Mouse (Mus musculus): Measurements from ENCODE around the gene Tanc1. TPM values are rescaled to one million over a fixed set of nuclear protein-coding genes. Genes with fewer than 3 reads are reported as not detected.

The Tanc1 gene
- polyA plus RNA-seq, 1 experiment: 0.01 TPM

DNA sequence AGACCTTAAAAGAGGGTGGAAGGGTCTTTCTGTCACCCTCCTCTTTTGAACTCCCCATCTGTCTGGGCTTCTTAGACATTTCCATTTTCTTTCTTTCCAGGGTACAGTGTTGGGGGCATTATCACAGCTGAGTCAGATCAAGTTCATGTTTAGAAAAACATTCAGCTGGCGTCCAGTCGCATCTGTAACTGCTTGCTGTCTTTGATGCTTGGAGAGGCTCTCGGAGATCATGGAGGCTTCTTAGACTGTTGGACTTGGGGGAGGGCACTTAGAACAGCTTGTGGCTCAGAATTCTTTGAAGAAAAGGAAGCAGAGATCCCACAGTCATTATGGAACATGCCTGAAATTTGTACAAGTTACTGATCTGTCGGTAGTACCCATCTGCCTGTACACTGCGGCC, 121.6 kb downstream of the Tanc1 start:
- H3K4me3 ChIP-seq (replicated peaks): no peak overlapping the region
- TF ChIP-seq TAL1 (IDR thresholded peaks at IDR 0.05; ENCODE audit: low read length): no peak
- no peak for TF ChIP-seq GATA1 (IDR thresholded peaks at IDR 0.05; ENCODE audit: low read length)
- H3K4me1 ChIP-seq (ENCODE audit: control insufficient read depth): no peaks in the 10 kb centered on the region
- H3K9me3 ChIP-seq (ENCODE audit: control insufficient read depth, low read length): no peaks in the 10 kb centered on the region
- no peaks in the 10 kb centered on the region for H3K27me3 ChIP-seq (ENCODE audit: control insufficient read depth)
- no peaks in the 10 kb centered on the region for H3K36me3 ChIP-seq (ENCODE audit: control insufficient read depth)

DNA sequence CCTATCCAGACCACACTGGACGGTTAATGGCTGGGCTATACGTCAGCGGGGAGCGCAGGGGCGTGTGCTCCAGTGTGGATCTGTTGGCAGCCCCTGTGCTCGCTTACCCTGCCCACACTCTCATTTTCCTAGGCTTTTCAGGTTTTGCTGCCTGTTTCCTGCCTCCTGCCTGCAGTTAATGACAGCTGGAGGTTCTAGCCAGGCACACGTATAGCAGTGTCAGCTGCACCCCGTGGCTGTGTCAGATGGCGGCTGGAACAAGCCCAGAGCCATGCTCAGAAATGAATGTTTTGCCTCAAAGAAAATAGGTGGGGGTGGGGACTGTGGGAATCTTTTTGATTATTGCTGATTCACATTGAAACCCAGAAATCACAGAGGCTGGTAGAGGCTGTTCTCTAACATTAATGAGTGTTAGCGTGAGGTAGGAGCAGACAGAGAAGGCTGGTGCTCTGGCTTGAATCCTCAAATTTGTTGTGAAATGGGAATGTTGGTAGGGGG, 124.6 kb downstream of the Tanc1 start:
- Histone ChIP-seq H3K4me3 (replicated peaks) (no peak overlapping the region), H3K27me3 (ENCODE audit: control insufficient read depth) (no peaks in the 10 kb centered on the region), H3K9me3 (ENCODE audit: control insufficient read depth, low read length) (no peaks in the 10 kb centered on the region), H3K4me1 (ENCODE audit: control insufficient read depth) (no peaks in the 10 kb centered on the region), H3K36me3 (ENCODE audit: control insufficient read depth) (no peaks in the 10 kb centered on the region)
- TF ChIP-seq GATA1 (IDR thresholded peaks at IDR 0.05; ENCODE audit: low read length) (no peak), TAL1 (IDR thresholded peaks at IDR 0.05; ENCODE audit: low read length) (no peak)

DNA sequence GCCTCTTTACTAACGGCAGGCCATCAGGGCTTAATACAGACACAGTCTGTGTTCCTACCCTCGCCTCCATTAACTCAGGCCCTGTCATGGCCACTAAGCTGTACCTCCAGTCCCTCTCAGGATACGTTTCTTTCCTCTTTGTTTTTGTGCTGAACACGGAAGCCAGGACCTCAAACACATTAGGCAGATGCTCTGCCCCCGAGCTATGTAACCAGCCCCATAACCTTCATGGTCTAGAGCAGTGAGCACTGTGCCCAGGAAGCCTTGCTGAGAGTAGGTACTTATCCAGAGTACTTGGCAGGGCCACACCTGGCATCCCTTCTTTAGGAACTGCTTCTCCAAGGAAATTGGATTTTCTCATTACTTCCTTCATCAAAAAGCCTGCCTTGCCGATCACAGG, 125.5 kb downstream of the Tanc1 start:
- TF ChIP-seq TAL1 (IDR thresholded peaks at IDR 0.05; ENCODE audit: low read length) (no peak), GATA1 (IDR thresholded peaks at IDR 0.05; ENCODE audit: low read length) (no peak)
- Histone ChIP-seq H3K4me1 (ENCODE audit: control insufficient read depth) (no peaks in the 10 kb centered on the region), H3K9me3 (ENCODE audit: control insufficient read depth, low read length) (no peaks in the 10 kb centered on the region)

DNA sequence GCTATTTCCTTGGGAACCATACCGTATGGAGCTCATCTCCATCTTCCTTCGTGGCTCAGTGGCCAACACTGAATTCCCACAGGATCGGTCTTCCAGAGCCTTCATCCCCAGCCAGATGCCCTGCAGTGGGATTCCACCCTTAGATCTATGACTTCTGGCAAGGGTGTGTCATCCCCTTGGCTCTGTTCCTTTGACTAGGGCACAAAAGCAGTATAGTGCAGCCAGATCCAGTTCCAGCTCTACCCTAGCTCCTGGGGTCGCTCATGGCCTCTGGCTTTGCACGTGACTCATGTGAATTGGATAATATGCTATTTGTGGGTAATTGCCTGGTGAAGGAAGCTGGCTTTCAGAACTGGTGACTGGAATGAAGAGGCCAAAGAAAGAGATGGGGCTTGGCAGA, 126.5 kb downstream of the Tanc1 start:
- H3K4me1 ChIP-seq (ENCODE audit: control insufficient read depth): no peaks in the 10 kb centered on the region
- TF ChIP-seq TAL1 (IDR thresholded peaks at IDR 0.05; ENCODE audit: low read length): no peak
- TF ChIP-seq GATA1 (IDR thresholded peaks at IDR 0.05; ENCODE audit: low read length): no peak
- H3K36me3 ChIP-seq (ENCODE audit: control insufficient read depth): no peaks in the 10 kb centered on the region
- H3K4me3 ChIP-seq (replicated peaks): no peak overlapping the region
- H3K27me3 ChIP-seq (ENCODE audit: control insufficient read depth): no peaks in the 10 kb centered on the region
- H3K9me3 ChIP-seq (ENCODE audit: control insufficient read depth, low read length): no peaks in the 10 kb centered on the region

More for the DNA sequence above, 125.5 kb downstream of the Tanc1 start:
- Histone ChIP-seq H3K36me3 (ENCODE audit: control insufficient read depth) (no peaks in the 10 kb centered on the region), H3K27me3 (ENCODE audit: control insufficient read depth) (no peaks in the 10 kb centered on the region), H3K4me3 (replicated peaks) (no peak overlapping the region)

DNA sequence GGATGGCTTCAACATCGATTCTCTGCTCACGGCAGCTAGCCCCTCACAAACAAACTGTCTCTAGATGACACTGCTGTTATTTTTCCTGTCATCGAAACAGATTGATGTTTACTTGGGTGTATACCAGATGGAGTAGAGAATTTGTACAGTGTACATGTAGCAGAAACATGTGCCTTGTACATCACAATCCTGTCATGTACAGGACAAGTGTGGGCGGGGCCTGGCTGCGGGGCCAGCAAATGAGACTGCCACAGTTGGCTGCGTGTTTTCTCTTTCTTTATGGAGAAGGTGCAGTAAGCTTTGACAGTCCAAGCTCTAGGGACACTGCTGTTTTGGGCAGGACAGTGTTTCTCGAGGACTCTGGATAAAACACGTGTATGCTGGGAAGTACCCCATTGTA, 127.2 kb downstream of the Tanc1 start:
- no peaks in the 10 kb centered on the region for H3K27me3 ChIP-seq (ENCODE audit: control insufficient read depth)
- no peak overlapping the region for H3K4me3 ChIP-seq (replicated peaks)
- no peaks in the 10 kb centered on the region for H3K4me1 ChIP-seq (ENCODE audit: control insufficient read depth)
- no peak for TF ChIP-seq GATA1 (IDR thresholded peaks at IDR 0.05; ENCODE audit: low read length)
- no peak for TF ChIP-seq TAL1 (IDR thresholded peaks at IDR 0.05; ENCODE audit: low read length)
- H3K9me3 ChIP-seq (ENCODE audit: control insufficient read depth, low read length): no peaks in the 10 kb centered on the region
- no peaks in the 10 kb centered on the region for H3K36me3 ChIP-seq (ENCODE audit: control insufficient read depth)

DNA sequence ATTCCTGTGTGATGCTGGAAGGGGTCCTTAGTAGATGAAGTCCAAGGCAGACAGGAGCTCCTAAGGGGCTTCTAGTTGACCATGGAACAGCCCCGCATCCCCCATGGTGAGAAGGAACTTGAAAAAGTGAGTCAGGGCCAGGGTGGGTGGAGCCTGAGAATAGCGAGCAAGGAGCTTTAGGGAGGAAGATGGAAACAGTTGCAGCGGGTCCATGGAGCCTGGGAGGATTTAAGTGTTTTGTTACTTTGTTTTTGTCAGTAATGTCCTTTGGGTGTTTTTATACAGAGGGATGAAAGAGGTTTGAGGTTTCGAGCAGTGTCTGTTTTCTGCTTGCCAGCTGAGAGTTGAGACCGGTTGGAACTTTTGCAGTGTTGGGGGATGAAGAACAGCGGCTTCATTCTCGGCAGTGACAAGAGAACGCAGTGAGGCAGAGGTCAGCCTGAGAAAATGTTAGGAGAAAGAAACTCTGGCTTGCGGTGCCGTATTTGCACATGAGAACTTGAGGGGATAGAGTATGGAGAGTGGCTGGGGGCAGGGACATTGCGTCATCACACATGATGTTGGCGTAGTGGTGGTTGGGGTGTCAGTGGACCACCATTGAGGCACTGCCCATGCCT, 130.8 kb downstream of the Tanc1 start:
- H3K36me3 ChIP-seq (ENCODE audit: control insufficient read depth): no peaks in the 10 kb centered on the region
- no peaks in the 10 kb centered on the region for H3K9me3 ChIP-seq (ENCODE audit: control insufficient read depth, low read length)
- TF ChIP-seq TAL1 (IDR thresholded peaks at IDR 0.05; ENCODE audit: low read length): no peak
- TF ChIP-seq GATA1 (IDR thresholded peaks at IDR 0.05; ENCODE audit: low read length): no peak
- H3K27me3 ChIP-seq (ENCODE audit: control insufficient read depth): no peaks in the 10 kb centered on the region
- H3K4me1 ChIP-seq (ENCODE audit: control insufficient read depth): no peaks in the 10 kb centered on the region; the same call in 1 of the 2 replicates
- no peak overlapping the region for H3K4me3 ChIP-seq (replicated peaks)

DNA sequence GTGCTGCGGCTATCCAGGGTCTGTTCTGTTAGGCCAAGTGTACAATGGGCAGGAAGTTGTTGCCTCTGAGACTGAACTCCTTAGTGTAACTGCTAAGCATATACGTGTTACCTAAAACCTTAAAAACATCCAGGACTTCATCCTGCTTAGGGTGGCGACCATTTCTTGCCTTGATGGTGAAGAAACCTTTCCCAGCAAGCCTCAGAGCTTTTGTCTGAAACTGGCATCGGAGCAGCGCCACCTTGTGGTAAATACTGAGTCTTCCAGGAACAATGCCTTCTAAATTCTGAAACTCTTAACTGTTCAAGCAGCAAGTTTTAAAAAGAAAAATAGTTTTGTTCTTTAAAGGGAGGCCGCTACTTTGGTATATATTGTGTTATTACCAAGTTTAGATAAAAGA, 133.6 kb downstream of the Tanc1 start:
- peaks cover 2% of the 10 kb centered on the region; the same call in 1 of the 2 replicates for H3K4me1 ChIP-seq (ENCODE audit: control insufficient read depth)
- TF ChIP-seq TAL1 (IDR thresholded peaks at IDR 0.05; ENCODE audit: low read length) (no peak), GATA1 (IDR thresholded peaks at IDR 0.05; ENCODE audit: low read length) (no peak)
- H3K36me3 ChIP-seq (ENCODE audit: control insufficient read depth): no peaks in the 10 kb centered on the region
- H3K9me3 ChIP-seq (ENCODE audit: control insufficient read depth, low read length): no peaks in the 10 kb centered on the region
- H3K27me3 ChIP-seq (ENCODE audit: control insufficient read depth): no peaks in the 10 kb centered on the region
- no peak overlapping the region for H3K4me3 ChIP-seq (replicated peaks)

DNA sequence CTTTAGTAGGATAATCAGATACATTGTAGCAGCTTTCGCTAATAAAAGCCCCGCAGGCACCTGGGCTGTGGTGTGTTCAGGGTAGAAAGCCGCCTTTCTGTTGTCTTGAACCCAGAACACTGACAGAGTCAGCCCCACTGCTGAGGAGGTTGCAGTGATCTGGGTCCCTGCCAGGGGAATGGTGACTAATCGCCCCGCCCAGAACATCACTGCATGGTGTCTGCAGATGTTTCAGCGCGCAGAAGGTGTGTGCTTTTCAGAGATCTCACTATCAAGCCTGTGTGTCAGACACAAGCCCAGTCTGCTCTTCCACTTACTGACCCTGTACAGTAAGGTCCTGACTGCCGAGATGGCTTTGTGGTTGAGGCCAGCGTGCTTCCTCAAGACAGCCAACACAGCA, 134.2 kb downstream of the Tanc1 start:
- no peaks in the 10 kb centered on the region for H3K36me3 ChIP-seq (ENCODE audit: control insufficient read depth)
- H3K4me1 ChIP-seq (ENCODE audit: control insufficient read depth): peaks cover 2% of the 10 kb centered on the region; the same call in 1 of the 2 replicates
- no peaks in the 10 kb centered on the region for H3K9me3 ChIP-seq (ENCODE audit: control insufficient read depth, low read length)
- no peaks in the 10 kb centered on the region for H3K27me3 ChIP-seq (ENCODE audit: control insufficient read depth)
- TF ChIP-seq TAL1 (IDR thresholded peaks at IDR 0.05; ENCODE audit: low read length) (no peak), GATA1 (IDR thresholded peaks at IDR 0.05; ENCODE audit: low read length) (no peak)
- no peak overlapping the region for H3K4me3 ChIP-seq (replicated peaks)

DNA sequence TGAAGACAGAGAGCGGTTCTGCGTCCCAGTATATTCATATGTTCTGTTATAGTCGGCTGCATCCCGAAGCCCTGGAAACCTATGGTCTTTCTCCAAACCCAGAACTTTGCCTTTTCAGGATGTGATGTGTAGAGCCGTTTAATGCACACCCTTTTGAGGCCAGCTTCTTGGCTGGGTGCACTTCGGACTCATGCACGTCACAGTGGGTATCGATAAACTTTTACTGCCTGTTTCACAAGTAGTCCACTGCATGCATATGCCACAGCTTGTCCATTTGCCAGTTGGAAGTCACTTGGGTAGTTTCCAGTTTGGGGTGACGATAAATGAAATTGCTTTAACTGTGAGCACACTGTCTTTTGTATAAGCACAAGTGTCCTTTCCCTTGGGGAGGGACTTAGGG, 135.9 kb downstream of the Tanc1 start:
- H3K27me3 ChIP-seq (ENCODE audit: control insufficient read depth): no peaks in the 10 kb centered on the region
- TF ChIP-seq GATA1 (IDR thresholded peaks at IDR 0.05; ENCODE audit: low read length) (no peak), TAL1 (IDR thresholded peaks at IDR 0.05; ENCODE audit: low read length) (no peak)
- H3K36me3 ChIP-seq (ENCODE audit: control insufficient read depth): no peaks in the 10 kb centered on the region
- H3K4me3 ChIP-seq (replicated peaks): no peak overlapping the region
- H3K9me3 ChIP-seq (ENCODE audit: control insufficient read depth, low read length): no peaks in the 10 kb centered on the region
- H3K4me1 ChIP-seq (ENCODE audit: control insufficient read depth): peaks cover 2% of the 10 kb centered on the region; the same call in 1 of the 2 replicates

DNA sequence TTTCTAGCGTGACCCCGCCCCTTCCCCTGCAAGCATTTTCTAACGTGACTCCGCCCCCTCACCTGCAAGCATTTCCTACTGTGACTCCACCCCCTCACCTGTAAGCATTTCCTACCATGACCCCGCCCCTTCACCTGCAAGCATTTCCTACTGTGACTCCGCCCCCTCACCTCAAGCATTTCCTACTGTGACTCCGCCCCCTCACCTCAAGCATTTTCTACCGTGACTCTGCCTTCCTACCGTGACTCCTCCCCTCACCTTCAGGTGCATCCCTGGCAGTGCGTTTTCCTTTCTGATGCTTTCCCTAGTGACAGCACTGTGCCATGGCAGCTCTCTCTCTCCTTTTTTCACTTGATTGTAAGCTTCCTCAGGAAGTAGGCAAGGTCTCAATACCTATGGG, 137.5 kb downstream of the Tanc1 start:
- Histone ChIP-seq H3K27me3 (ENCODE audit: control insufficient read depth) (no peaks in the 10 kb centered on the region), H3K4me3 (replicated peaks) (no peak overlapping the region), H3K4me1 (ENCODE audit: control insufficient read depth) (peaks cover 2% of the 10 kb centered on the region; the same call in 1 of the 2 replicates), H3K36me3 (ENCODE audit: control insufficient read depth) (no peaks in the 10 kb centered on the region), H3K9me3 (ENCODE audit: control insufficient read depth, low read length) (no peaks in the 10 kb centered on the region)
- TF ChIP-seq TAL1 (IDR thresholded peaks at IDR 0.05; ENCODE audit: low read length): no peak
- TF ChIP-seq GATA1 (IDR thresholded peaks at IDR 0.05; ENCODE audit: low read length): no peak
